Mouse (Mus musculus): Measurements from ENCODE around the gene Ammecr1. TPM values are rescaled to one million over a fixed set of nuclear protein-coding genes. Genes with fewer than 3 reads are reported as not detected.

Gene Ammecr1
- 10 to 100 TPM; 12.2 to 12.5 TPM for total RNA-seq (2021)
- long read RNA-seq, experiment 1, full-length matches to known transcripts: 2 of 3 reads
- long read RNA-seq, experiment 1, partial matches to known transcripts: 0 of 3 reads
- long read RNA-seq, experiment 1, other reads (novel, unspliced or antisense): 1 of 3 reads
- long read RNA-seq, experiment 2, full-length matches to known transcripts: 2 of 2 reads
- long read RNA-seq, experiment 2, partial matches to known transcripts: 0 of 2 reads
- long read RNA-seq, experiment 2, other reads (novel, unspliced or antisense): 0 of 2 reads

- peak; percentile 79 for DNase-seq
Observed at GRCm38 (mm10) chrX:142966008-142966966, at the start of gene Ammecr1. Gene Ammecr1, minus strand, starts transcription at chrX:142966728.

GRCm38 (mm10) chrX:143014118-143014517 is 47.6 kb upstream of the Ammecr1 start:
- no peak for DNase-seq

- DNase-seq: no peak
Observed at GRCm38 (mm10) chrX:143012334-143012733, 45.8 kb upstream of the Ammecr1 start.

GRCm38 (mm10) chrX:143011865-143012264 is 45.3 kb upstream of the Ammecr1 start:
- no peak for DNase-seq

GRCm38 (mm10) chrX:143004131-143004846 is 37.8 kb upstream of the Ammecr1 start:
- no peak for DNase-seq

GRCm38 (mm10) chrX:142997214-142997613 is 30.7 kb upstream of the Ammecr1 start:
- no peak for DNase-seq

GRCm38 (mm10) chrX:142994514-142994913 is 28.0 kb upstream of the Ammecr1 start:
- no peak for DNase-seq

- no peak for DNase-seq
Observed at GRCm38 (mm10) chrX:142984170-142984569, 17.6 kb upstream of the Ammecr1 start.

- DNase-seq: no peak
Observed at GRCm38 (mm10) chrX:142983638-142984037, 17.1 kb upstream of the Ammecr1 start.

- no peak for DNase-seq
Observed at GRCm38 (mm10) chrX:142981530-142982130, 15.1 kb upstream of the Ammecr1 start.

- no peak for DNase-seq
Observed at GRCm38 (mm10) chrX:142980855-142981529, 14.5 kb upstream of the Ammecr1 start.

- DNase-seq: no peak
Observed at GRCm38 (mm10) chrX:142979224-142979623, 12.7 kb upstream of the Ammecr1 start.

- DNase-seq: no peak
Observed at GRCm38 (mm10) chrX:142972443-142972970, 6.0 kb upstream of the Ammecr1 start.

GRCm38 (mm10) chrX:142971759-142972158 is 5.2 kb upstream of the Ammecr1 start:
- no peak for DNase-seq

GRCm38 (mm10) chrX:142967067-142967466 is 539 bp upstream of the Ammecr1 start:
- DNase-seq: no peak

GRCm38 (mm10) chrX:142965236-142966007 is 1.1 kb downstream of the Ammecr1 start:
- DNase-seq: peak; percentile 11

GRCm38 (mm10) chrX:142960434-142960833 is 6.1 kb downstream of the Ammecr1 start:
- DNase-seq: no peak

- no peak for DNase-seq
Observed at GRCm38 (mm10) chrX:142959674-142960307, 6.7 kb downstream of the Ammecr1 start.

- no peak for DNase-seq
Observed at GRCm38 (mm10) chrX:142928430-142928829, 38.1 kb downstream of the Ammecr1 start.

- no peak for DNase-seq
Observed at GRCm38 (mm10) chrX:142917394-142917793, 49.1 kb downstream of the Ammecr1 start.
